8 mouse cellular contexts compared by ENCODE assay signal in genomic region chr13:78200407-78200806, GRCm38 (mm10). TPM values are rescaled to one million over a fixed set of nuclear protein-coding genes. Genes with fewer than 3 reads are reported as not detected.
DNase-seq lines count a peak whose midpoint lies in the region; ATAC-seq and TF ChIP-seq lines count a peak whose summit lies in the region.

No protein-coding gene starts in this region.

- peak overlapping the region; percentile 58 for H3K4me3 ChIP-seq in lung, embryonic 14.5 days (ENCODE audit: low read depth, low read length)
- peak overlapping the region; percentile 95 for H3K4me3 ChIP-seq in forebrain, embryonic 14.5 days (ENCODE audit: low read depth, low read length)
- H3K4me3 ChIP-seq in midbrain, embryonic 15.5 days = peak overlapping the region; percentile 94

- H3K4me1 ChIP-seq in lung, embryonic 14.5 days (ENCODE audit: insufficient read depth) = no peaks in the 10 kb centered on the region
- H3K4me1 ChIP-seq in forebrain, embryonic 14.5 days (ENCODE audit: control insufficient read depth, insufficient read depth, low read length) = peaks cover 9% of the 10 kb centered on the region
- peaks cover 19% of the 10 kb centered on the region for H3K4me1 ChIP-seq in midbrain, embryonic 15.5 days

- H3K4me2 ChIP-seq in lung, embryonic 14.5 days = peak overlapping the region; percentile 80
- peak overlapping the region; percentile 71 for H3K4me2 ChIP-seq in forebrain, embryonic 14.5 days (ENCODE audit: low read length)
- peak overlapping the region; percentile 86 for H3K4me2 ChIP-seq in midbrain, embryonic 15.5 days

- H3K9me3 ChIP-seq in lung, embryonic 14.5 days (ENCODE audit: low read depth, low read length) = no peaks in the 10 kb centered on the region
- H3K9me3 ChIP-seq in forebrain, embryonic 14.5 days (replicated peaks; ENCODE audit: control insufficient read depth, low read length) = no peaks in the 10 kb centered on the region
- no peaks in the 10 kb centered on the region for H3K9me3 ChIP-seq in midbrain, embryonic 15.5 days

- 2% methylated on average over 9 of the region's 9 CpGs for WGBS in lung, embryonic 14.5 days
- 1% methylated on average over 9 of the region's 9 CpGs for WGBS in forebrain, embryonic 14.5 days
- WGBS in midbrain, embryonic 15.5 days = under 1% methylated on average over 9 of the region's 9 CpGs

- H3K27me3 ChIP-seq in lung, embryonic 14.5 days (ENCODE audit: insufficient read depth, low read length) = peaks cover 23% of the 10 kb centered on the region
- H3K27me3 ChIP-seq in forebrain, embryonic 14.5 days (replicated peaks; ENCODE audit: control insufficient read depth, insufficient read depth, low read length) = 0 out of 2 replicates have a peak, but pooled peaks cover 3% of the 10 kb centered on the region
- H3K27me3 ChIP-seq in midbrain, embryonic 15.5 days (replicated peaks) = no peaks in the 10 kb centered on the region

- ATAC-seq in lung, embryonic 14.5 days (ENCODE audit: insufficient read depth) = peak; percentile 45
- ATAC-seq in cerebellum, adult (ENCODE audit: insufficient number of reproducible peaks, low FRiP score, low TSS enrichment) = peak; percentile 23
- peak; percentile 59 for ATAC-seq in forebrain, embryonic 14.5 days
- peak; percentile 62 for ATAC-seq in midbrain, embryonic 15.5 days (replicated peaks)

- H3K9ac ChIP-seq in lung, embryonic 14.5 days = no peak overlapping the region
- peak overlapping the region; percentile 100 for H3K9ac ChIP-seq in forebrain, embryonic 14.5 days (ENCODE audit: low read length)
- H3K9ac ChIP-seq in midbrain, embryonic 15.5 days = peak overlapping the region; percentile 16

- DNase-seq in lung, embryonic 14.5 days = peak; percentile 89
- DNase-seq in lung, postnatal 25 days (ENCODE audit: low spot score) = no peak
- DNase-seq in forebrain, embryonic 14.5 days (ENCODE audit: low spot score) = peak; percentile 98
- peak; percentile 69 to 79 for DNase-seq in left cerebral cortex, postnatal 14 days (ENCODE audit: low spot score in 2 of 2)
- no peak for DNase-seq in thymus, postnatal 14 days
- no peak for DNase-seq in urinary bladder, postnatal 4 days (ENCODE audit: low spot score in 2 of 2)

- no peak for TF ChIP-seq CTCF in lung, embryonic 14.5 days (IDR thresholded peaks at IDR 0.05; ENCODE audit: low read depth)

- peaks cover under 1% of the 10 kb centered on the region; the same call in 1 of the 2 replicates for H3K36me3 ChIP-seq in lung, embryonic 14.5 days (ENCODE audit: insufficient read depth)
- H3K36me3 ChIP-seq in forebrain, embryonic 14.5 days (ENCODE audit: control insufficient read depth, insufficient read depth, low read length) = peaks cover 4% of the 10 kb centered on the region; the same call in 1 of the 2 replicates
- no peaks in the 10 kb centered on the region for H3K36me3 ChIP-seq in midbrain, embryonic 15.5 days (replicated peaks)

- intact Hi-C loops in left cerebral cortex, postnatal 14 days (cut with DNase I) = loop anchor here (5.0 to 10.0 kb wide), 6 partner anchors 227 to 1356 kb away; no protein-coding TSS in a partner anchor

- H3K27ac ChIP-seq in lung, embryonic 14.5 days (ENCODE audit: low read depth) = no peak overlapping the region
- peak overlapping the region; percentile 100 for H3K27ac ChIP-seq in forebrain, embryonic 14.5 days (ENCODE audit: low read depth, low read length)
- H3K27ac ChIP-seq in midbrain, embryonic 15.5 days = peak overlapping the region; percentile 99

RNA-seq across cellular contexts. Expression of gene Nr2f1, which starts 0.8 kb away (rescaled TPM):
- 6.8 and 9.5 TPM in 2 replicates for polyA plus RNA-seq in lung, embryonic 14.5 days (2014; fragmentation: Nextera tagmentation; extraction: Ambion mirVana)
- 75.7 and 82.0 TPM in 2 replicates for polyA plus RNA-seq in forebrain, embryonic 14.5 days (2014; fragmentation: Nextera tagmentation; extraction: Ambion mirVana)
- 100 to 1,000 TPM; 133 to 142 TPM for total RNA-seq in left cerebral cortex, postnatal 14 days (2021)
- 58.4 and 61.2 TPM in 2 replicates for polyA plus RNA-seq in midbrain, embryonic 15.5 days (2015; fragmentation: Nextera tagmentation; extraction: Ambion mirVana)

Comparison
In these comparisons a context has a peak if more than half of its experiments do, and no peak if none do; other contexts are left out.
1. DNase-seq: peak in lung, embryonic 14.5 days (single experiment), forebrain, embryonic 14.5 days (single experiment) and left cerebral cortex, postnatal 14 days (2 of 2); none in lung, postnatal 25 days (single experiment), thymus, postnatal 14 days (single experiment) and urinary bladder, postnatal 4 days (0 of 2).
2. Peak in every context shown above with its lines, with median percentiles within 50 percentile points of each other: ATAC-seq, H3K4me2 ChIP-seq and H3K4me3 ChIP-seq.